ENCODE assay signal across 26 mouse cellular contexts in the genomic region with DNA sequence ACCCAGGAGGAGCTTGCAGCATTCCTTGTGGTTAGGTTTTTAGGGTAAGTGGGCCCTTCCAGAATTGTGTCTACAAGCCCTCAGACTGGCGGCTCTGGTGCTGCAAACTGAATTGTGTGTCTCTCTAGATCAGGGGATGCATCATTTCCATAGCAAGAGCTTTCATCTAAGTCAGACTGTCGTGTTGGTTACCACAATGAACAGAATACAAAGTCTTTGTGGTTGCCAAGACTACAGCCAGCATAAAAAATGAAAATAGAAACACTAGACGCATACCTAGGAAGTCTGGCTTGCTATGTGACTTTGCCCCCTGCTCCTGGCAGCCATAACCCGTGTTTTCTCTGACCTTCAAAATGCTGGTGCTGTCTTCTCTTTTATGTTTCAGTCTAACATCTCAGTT.
DNase-seq lines count a peak whose midpoint lies in the region; ATAC-seq and TF ChIP-seq lines count a peak whose summit lies in the region.
"Had no signal": no experiment of that assay in that cellular context is flagged by ENCODE, and none has a peak within 500 bp of the region (broad histone marks: within the 10 kb centered on the region; RNA-seq: fewer than 3 reads in every experiment).

No protein-coding gene starts in this region.

- TF ChIP-seq EP300 in heart, postnatal 0 days (IDR thresholded peaks at IDR 0.05; ENCODE audit: low read depth) = no peak

- H3K4me3 ChIP-seq in embryonic facial prominence, embryonic 14.5 days (ENCODE audit: low read depth, low read length) = no peak overlapping the region
- no peak overlapping the region for H3K4me3 ChIP-seq in embryonic facial prominence, embryonic 10.5 days
- no peak overlapping the region for H3K4me3 ChIP-seq in heart, embryonic 12.5 days
- no peak overlapping the region for H3K4me3 ChIP-seq in heart, postnatal 0 days (ENCODE audit: low read depth, low read length)
- H3K4me3 ChIP-seq in midbrain, embryonic 16.5 days (ENCODE audit: low read depth, low read length) = no peak overlapping the region
- no peak overlapping the region for H3K4me3 ChIP-seq in midbrain, embryonic 15.5 days
- H3K4me3 ChIP-seq: embryonic facial prominence, embryonic 13.5 days; erythroblast, embryonic 14.5 days; forebrain, embryonic 13.5 days; kidney, embryonic 15.5 days; liver, embryonic 15.5 days; stomach, embryonic 15.5 days had no signal

- H3K9me3 ChIP-seq in embryonic facial prominence, embryonic 14.5 days (ENCODE audit: control insufficient read depth, low read length) = no peaks in the 10 kb centered on the region
- H3K9me3 ChIP-seq in embryonic facial prominence, embryonic 10.5 days = no peaks in the 10 kb centered on the region
- H3K9me3 ChIP-seq in heart, embryonic 12.5 days (replicated peaks) = no peaks in the 10 kb centered on the region
- no peaks in the 10 kb centered on the region for H3K9me3 ChIP-seq in heart, postnatal 0 days (replicated peaks; ENCODE audit: control insufficient read depth, low read length)
- no peaks in the 10 kb centered on the region for H3K9me3 ChIP-seq in midbrain, embryonic 16.5 days (replicated peaks; ENCODE audit: control insufficient read depth, low read length, poor library complexity, severe bottlenecking)
- no peaks in the 10 kb centered on the region for H3K9me3 ChIP-seq in midbrain, embryonic 15.5 days
- H3K9me3 ChIP-seq: embryonic facial prominence, embryonic 13.5 days; kidney, embryonic 15.5 days; liver, embryonic 15.5 days; stomach, embryonic 15.5 days had no signal

- no peaks in the 10 kb centered on the region for H3K27me3 ChIP-seq in embryonic facial prominence, embryonic 14.5 days (replicated peaks; ENCODE audit: control insufficient read depth, insufficient read depth, low read length)
- H3K27me3 ChIP-seq in embryonic facial prominence, embryonic 10.5 days (replicated peaks; ENCODE audit: low read depth, poor library complexity, severe bottlenecking) = no peaks in the 10 kb centered on the region
- no peaks in the 10 kb centered on the region for H3K27me3 ChIP-seq in heart, embryonic 12.5 days (replicated peaks)
- H3K27me3 ChIP-seq in heart, postnatal 0 days (ENCODE audit: control insufficient read depth, insufficient read depth, low read length) = no peaks in the 10 kb centered on the region
- H3K27me3 ChIP-seq in midbrain, embryonic 16.5 days (ENCODE audit: control insufficient read depth, insufficient read depth, low read depth, low read length) = no peaks in the 10 kb centered on the region
- H3K27me3 ChIP-seq in midbrain, embryonic 15.5 days (replicated peaks) = no peaks in the 10 kb centered on the region
- H3K27me3 ChIP-seq: CH12.LX; embryonic facial prominence, embryonic 13.5 days; forebrain, embryonic 13.5 days; kidney, embryonic 15.5 days; liver, embryonic 15.5 days; stomach, embryonic 15.5 days had no signal

- no peak for TF ChIP-seq CTCF in heart, postnatal 0 days (IDR thresholded peaks at IDR 0.05; ENCODE audit: low read depth)

- no peak overlapping the region for H3K27ac ChIP-seq in embryonic facial prominence, embryonic 14.5 days (replicated peaks; ENCODE audit: low read depth, low read length)
- no peak overlapping the region for H3K27ac ChIP-seq in embryonic facial prominence, embryonic 10.5 days (replicated peaks)
- 0 out of 2 replicates have a peak overlapping the region, but pooled peaks have one; percentile 3 for H3K27ac ChIP-seq in heart, embryonic 12.5 days (ENCODE audit: poor library complexity, severe bottlenecking)
- 0 out of 2 replicates have a peak overlapping the region, but pooled peaks have one; percentile 38 for H3K27ac ChIP-seq in heart, postnatal 0 days (ENCODE audit: low read depth)
- 0 out of 2 replicates have a peak overlapping the region, but pooled peaks have one; percentile 17 for H3K27ac ChIP-seq in midbrain, embryonic 16.5 days (ENCODE audit: low read length)
- no peak overlapping the region for H3K27ac ChIP-seq in midbrain, embryonic 15.5 days
- H3K27ac ChIP-seq: embryonic facial prominence, embryonic 13.5 days; forebrain, embryonic 13.5 days; hindbrain, embryonic 14.5 days; kidney, embryonic 15.5 days; liver, embryonic 15.5 days; stomach, embryonic 15.5 days had no signal

- DNase-seq in embryonic facial prominence, embryonic 14.5 days (ENCODE audit: low spot score) = peak; percentile 21
- DNase-seq in embryonic facial prominence, embryonic 10.5 days (ENCODE audit: low spot score) = no peak
- no peak for DNase-seq in heart, postnatal 14 days
- peak; percentile 68 for DNase-seq in heart, postnatal 0 days (ENCODE audit: low spot score)
- no peak for DNase-seq in heart, adult 8-10 months (ENCODE audit: low spot score)
- DNase-seq: adrenal gland, adult 8-10 months; cerebellum, adult 8-10 months; cerebellum, postnatal 25 days; kidney, postnatal 25 days; lung, embryonic 14.5 days; lung, postnatal 14 days; midbrain, embryonic 14.5 days; right cerebral cortex, postnatal 25 days; thymus, postnatal 14 days had no signal

- H3K4me1 ChIP-seq in embryonic facial prominence, embryonic 14.5 days (ENCODE audit: control insufficient read depth, insufficient read depth, low read length) = 0 out of 2 replicates have a peak, but pooled peaks cover 2% of the 10 kb centered on the region
- no peaks in the 10 kb centered on the region for H3K4me1 ChIP-seq in embryonic facial prominence, embryonic 10.5 days
- H3K4me1 ChIP-seq in heart, embryonic 12.5 days (replicated peaks) = 0 out of 2 replicates have a peak, but pooled peaks cover 5% of the 10 kb centered on the region
- no peaks in the 10 kb centered on the region for H3K4me1 ChIP-seq in heart, postnatal 0 days (ENCODE audit: control insufficient read depth, insufficient read depth)
- H3K4me1 ChIP-seq in midbrain, embryonic 16.5 days (ENCODE audit: control insufficient read depth, insufficient read depth, low read length) = no peaks in the 10 kb centered on the region; the same call in 1 of the 2 replicates
- peaks cover 4% of the 10 kb centered on the region; the same call in 1 of the 2 replicates for H3K4me1 ChIP-seq in midbrain, embryonic 15.5 days
- H3K4me1 ChIP-seq: embryonic facial prominence, embryonic 13.5 days; kidney, embryonic 15.5 days; liver, embryonic 15.5 days; stomach, embryonic 15.5 days had no signal

- ATAC-seq in embryonic facial prominence, embryonic 14.5 days (ENCODE audit: low read depth) = no peak
- ATAC-seq in heart, embryonic 12.5 days (ENCODE audit: insufficient number of reproducible peaks, low FRiP score) = no peak
- ATAC-seq in heart, postnatal 0 days (ENCODE audit: insufficient read depth, low read depth) = peak; percentile 77; the same call in 1 of the 2 replicates
- no peak for ATAC-seq in midbrain, embryonic 16.5 days
- ATAC-seq in midbrain, embryonic 15.5 days (replicated peaks) = no peak
- ATAC-seq: forebrain, embryonic 13.5 days; intestine, postnatal 0 days had no signal

- intact Hi-C loops in heart, postnatal 14 days (cut with DNase I) = no loop called here

- WGBS in embryonic facial prominence, embryonic 14.5 days = 51% methylated on average over 4 of the region's 4 CpGs
- WGBS in embryonic facial prominence, embryonic 10.5 days = 74% methylated on average over 4 of the region's 4 CpGs
- 40% methylated on average over 4 of the region's 4 CpGs for WGBS in heart, embryonic 12.5 days
- 26% methylated on average over 4 of the region's 4 CpGs for WGBS in heart, postnatal 0 days
- 31% methylated on average over 4 of the region's 4 CpGs for WGBS in midbrain, embryonic 16.5 days
- 46% methylated on average over 4 of the region's 4 CpGs for WGBS in midbrain, embryonic 15.5 days

- no peak overlapping the region for H3K4me2 ChIP-seq in embryonic facial prominence, embryonic 14.5 days (ENCODE audit: low read depth, low read length)
- H3K4me2 ChIP-seq in heart, embryonic 12.5 days = no peak overlapping the region
- no peak overlapping the region for H3K4me2 ChIP-seq in heart, postnatal 0 days (ENCODE audit: low read depth, low read length)
- no peak overlapping the region for H3K4me2 ChIP-seq in midbrain, embryonic 16.5 days (ENCODE audit: low read length)
- H3K4me2 ChIP-seq in midbrain, embryonic 15.5 days = no peak overlapping the region
- H3K4me2 ChIP-seq: embryonic facial prominence, embryonic 13.5 days; forebrain, embryonic 13.5 days; hindbrain, embryonic 14.5 days; kidney, embryonic 15.5 days; liver, embryonic 15.5 days; lung, embryonic 14.5 days; stomach, embryonic 15.5 days had no signal

- no peak overlapping the region for H3K9ac ChIP-seq in embryonic facial prominence, embryonic 14.5 days (ENCODE audit: low read depth, low read length)
- H3K9ac ChIP-seq in heart, embryonic 12.5 days = no peak overlapping the region
- no peak overlapping the region for H3K9ac ChIP-seq in heart, postnatal 0 days (replicated peaks; ENCODE audit: low read depth, low read length)
- no peak overlapping the region for H3K9ac ChIP-seq in midbrain, embryonic 16.5 days (ENCODE audit: low read depth, low read length)
- H3K9ac ChIP-seq in midbrain, embryonic 15.5 days = no peak overlapping the region
- H3K9ac ChIP-seq: embryonic facial prominence, embryonic 13.5 days; forebrain, embryonic 13.5 days; hindbrain, embryonic 14.5 days; kidney, embryonic 15.5 days; liver, embryonic 15.5 days; lung, embryonic 14.5 days; stomach, embryonic 15.5 days had no signal

- no peaks in the 10 kb centered on the region for H3K36me3 ChIP-seq in embryonic facial prominence, embryonic 14.5 days (ENCODE audit: control insufficient read depth, insufficient read depth, low read length)
- H3K36me3 ChIP-seq in embryonic facial prominence, embryonic 10.5 days (replicated peaks) = no peaks in the 10 kb centered on the region
- no peaks in the 10 kb centered on the region for H3K36me3 ChIP-seq in heart, embryonic 12.5 days
- H3K36me3 ChIP-seq in heart, postnatal 0 days (replicated peaks; ENCODE audit: control insufficient read depth, insufficient read depth, low read length) = no peaks in the 10 kb centered on the region
- no peaks in the 10 kb centered on the region for H3K36me3 ChIP-seq in midbrain, embryonic 16.5 days (ENCODE audit: control insufficient read depth, insufficient read depth, low read length)
- no peaks in the 10 kb centered on the region for H3K36me3 ChIP-seq in midbrain, embryonic 15.5 days (replicated peaks)
- H3K36me3 ChIP-seq: embryonic facial prominence, embryonic 13.5 days; kidney, embryonic 15.5 days; liver, embryonic 15.5 days; stomach, embryonic 15.5 days had no signal

Comparison
In these comparisons a context has a peak if more than half of its experiments do, and no peak if none do; other contexts are left out.
1. DNase-seq: peak in embryonic facial prominence, embryonic 14.5 days (single experiment) and heart, postnatal 0 days (single experiment); none in embryonic facial prominence, embryonic 10.5 days (single experiment), heart, postnatal 14 days (0 of 2) and heart, adult 8-10 months (single experiment).
2. H3K27ac ChIP-seq: peak in heart, embryonic 12.5 days (single experiment), heart, postnatal 0 days (single experiment) and midbrain, embryonic 16.5 days (single experiment); none in embryonic facial prominence, embryonic 14.5 days (single experiment), embryonic facial prominence, embryonic 10.5 days (single experiment) and midbrain, embryonic 15.5 days (single experiment).